Mouse (Mus musculus): ENCODE data around the gene Prr15l. TPM values are rescaled to one million over a fixed set of nuclear protein-coding genes. Genes with fewer than 3 reads are reported as not detected.

Prr15l gene
- not detected for polyA plus RNA-seq (2015; fragmentation: Illumina TruSeq; extraction: RNeasy Lipid Tissue Mini Kit (QIAGEN cat#74804); ENCODE audit: low read depth, low replicate concordance)

DNA sequence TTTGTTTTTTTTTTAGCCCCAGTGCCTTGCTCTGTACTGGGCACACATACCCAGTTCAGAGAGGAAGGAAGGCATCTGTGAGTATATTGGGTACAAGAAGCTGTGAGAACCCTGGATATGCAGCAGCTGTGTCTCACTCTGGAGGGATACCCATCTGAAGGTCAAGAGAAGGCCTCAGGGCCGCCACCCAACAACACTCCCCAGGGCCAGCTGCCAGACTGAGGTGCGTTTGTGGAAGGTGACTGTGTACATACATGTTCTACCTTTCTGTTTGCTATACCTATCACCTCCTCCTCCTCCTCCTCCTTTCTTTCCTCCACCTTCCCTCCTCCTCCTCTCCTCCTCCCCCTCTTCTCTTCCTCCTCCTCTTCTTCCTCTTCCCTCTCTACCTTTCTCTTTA is at the start of gene Prr15l:
TSS of gene Prr15l (plus strand) at position 17 of the 400 bp plus-strand sequence.

GRCm38 (mm10) chr11:96916044-96916884 is 11.6 kb upstream of the Prr15l start, which contains the start of gene Cdk5rap3:
Gene Cdk5rap3 (minus strand): TSS chr11:96916496.

DNA sequence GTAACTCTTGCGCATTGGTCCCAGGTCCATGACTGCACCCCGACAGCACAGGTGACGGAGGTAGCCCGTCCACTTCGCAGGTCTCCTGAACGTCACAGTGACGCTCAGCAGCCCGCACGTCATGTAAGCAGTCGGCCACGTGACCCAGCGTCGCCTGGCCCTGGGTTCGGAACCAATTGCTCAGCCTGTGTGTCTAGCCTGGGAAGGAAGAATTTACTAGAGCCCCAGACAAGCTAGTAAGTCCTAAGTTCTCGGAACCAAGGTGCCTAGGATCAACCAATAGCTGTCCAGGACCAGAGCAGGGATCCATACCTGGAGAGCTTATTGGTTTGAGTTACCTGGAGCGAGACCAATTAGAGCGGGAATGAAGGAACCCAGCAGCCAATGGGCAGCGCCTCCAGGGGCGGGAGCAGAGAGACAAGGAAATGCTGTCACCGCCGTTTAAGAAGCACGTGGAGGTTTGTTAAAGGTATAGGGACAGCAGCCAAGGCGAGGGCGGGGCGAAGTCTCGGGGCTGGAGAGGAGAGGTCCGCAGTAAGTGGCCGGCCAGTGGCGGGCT is 15.9 kb downstream of the Prr15l start, which contains the start of gene Pnpo:
TSS of gene Pnpo (minus strand) at position 241 of the 559 bp plus-strand sequence.

DNA sequence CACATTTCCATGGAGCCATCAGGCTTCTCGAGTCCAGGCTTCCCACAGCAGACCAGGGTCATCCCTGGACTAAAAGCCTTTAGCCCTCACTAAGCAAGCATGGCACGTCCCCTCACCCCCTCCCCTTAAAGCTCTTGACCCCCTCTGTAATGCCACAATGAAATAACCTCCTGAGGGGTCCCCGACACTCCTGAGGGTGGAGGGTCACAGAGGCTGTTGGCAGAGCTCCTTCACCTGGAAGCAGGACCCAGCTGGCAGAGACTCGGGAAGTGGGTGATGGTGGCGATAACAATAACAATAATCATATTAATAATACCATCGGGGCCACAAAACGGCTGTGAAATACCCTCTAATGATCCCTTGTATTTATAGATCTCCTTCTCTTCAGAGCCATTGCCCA is 55.0 kb downstream of the Prr15l start, which contains the start of gene Sp2:
TSS of gene Sp2 (minus strand) at position 101 of the 400 bp plus-strand sequence.

Other genes with a start within 250 kb of the Prr15l start
- gene Snx11, start 150.5 kb upstream of the Prr15l start, polyA plus RNA-seq (2015; fragmentation: Illumina TruSeq; extraction: RNeasy Lipid Tissue Mini Kit (QIAGEN cat#74804); ENCODE audit: low read depth, low replicate concordance), result 36.9 TPM
- 43.0 TPM for gene Cbx1, start 139.0 kb upstream of the Prr15l start, polyA plus RNA-seq (2015; fragmentation: Illumina TruSeq; extraction: RNeasy Lipid Tissue Mini Kit (QIAGEN cat#74804); ENCODE audit: low read depth, low replicate concordance)
- gene Nfe2l1, start 98.1 kb upstream of the Prr15l start, polyA plus RNA-seq (2015; fragmentation: Illumina TruSeq; extraction: RNeasy Lipid Tissue Mini Kit (QIAGEN cat#74804); ENCODE audit: low read depth, low replicate concordance), result 222 TPM
- 11.5 TPM for gene Copz2, start 78.2 kb upstream of the Prr15l start, polyA plus RNA-seq (2015; fragmentation: Illumina TruSeq; extraction: RNeasy Lipid Tissue Mini Kit (QIAGEN cat#74804); ENCODE audit: low read depth, low replicate concordance)
- 29.9 TPM for gene Cdk5rap3, start 11.6 kb upstream of the Prr15l start, polyA plus RNA-seq (2015; fragmentation: Illumina TruSeq; extraction: RNeasy Lipid Tissue Mini Kit (QIAGEN cat#74804); ENCODE audit: low read depth, low replicate concordance)
- 53.9 TPM for gene Pnpo, start 15.9 kb downstream of the Prr15l start, polyA plus RNA-seq (2015; fragmentation: Illumina TruSeq; extraction: RNeasy Lipid Tissue Mini Kit (QIAGEN cat#74804); ENCODE audit: low read depth, low replicate concordance)
- gene Sp2, start 54.9 kb downstream of the Prr15l start, polyA plus RNA-seq (2015; fragmentation: Illumina TruSeq; extraction: RNeasy Lipid Tissue Mini Kit (QIAGEN cat#74804); ENCODE audit: low read depth, low replicate concordance), result 9.7 TPM
- 0.19 TPM for gene Sp6, start 85.3 kb downstream of the Prr15l start, polyA plus RNA-seq (2015; fragmentation: Illumina TruSeq; extraction: RNeasy Lipid Tissue Mini Kit (QIAGEN cat#74804); ENCODE audit: low read depth, low replicate concordance)
- 5.4 TPM for gene Scrn2, start 101.8 kb downstream of the Prr15l start, polyA plus RNA-seq (2015; fragmentation: Illumina TruSeq; extraction: RNeasy Lipid Tissue Mini Kit (QIAGEN cat#74804); ENCODE audit: low read depth, low replicate concordance)
- 1.3 TPM for gene Lrrc46, start 113.3 kb downstream of the Prr15l start, polyA plus RNA-seq (2015; fragmentation: Illumina TruSeq; extraction: RNeasy Lipid Tissue Mini Kit (QIAGEN cat#74804); ENCODE audit: low read depth, low replicate concordance)
- gene Mrpl10, start 113.5 kb downstream of the Prr15l start, polyA plus RNA-seq (2015; fragmentation: Illumina TruSeq; extraction: RNeasy Lipid Tissue Mini Kit (QIAGEN cat#74804); ENCODE audit: low read depth, low replicate concordance), result 78.6 TPM
- 9.9 TPM for gene Osbpl7, start 122.5 kb downstream of the Prr15l start, polyA plus RNA-seq (2015; fragmentation: Illumina TruSeq; extraction: RNeasy Lipid Tissue Mini Kit (QIAGEN cat#74804); ENCODE audit: low read depth, low replicate concordance)
- 0.24 TPM for gene Tbx21, start 187.2 kb downstream of the Prr15l start, polyA plus RNA-seq (2015; fragmentation: Illumina TruSeq; extraction: RNeasy Lipid Tissue Mini Kit (QIAGEN cat#74804); ENCODE audit: low read depth, low replicate concordance)
- gene Tbkbp1, start 223.4 kb downstream of the Prr15l start, polyA plus RNA-seq (2015; fragmentation: Illumina TruSeq; extraction: RNeasy Lipid Tissue Mini Kit (QIAGEN cat#74804); ENCODE audit: low read depth, low replicate concordance), result 39.0 TPM

All from brain, adult 10 weeks (tissue).